In the genomic region with DNA sequence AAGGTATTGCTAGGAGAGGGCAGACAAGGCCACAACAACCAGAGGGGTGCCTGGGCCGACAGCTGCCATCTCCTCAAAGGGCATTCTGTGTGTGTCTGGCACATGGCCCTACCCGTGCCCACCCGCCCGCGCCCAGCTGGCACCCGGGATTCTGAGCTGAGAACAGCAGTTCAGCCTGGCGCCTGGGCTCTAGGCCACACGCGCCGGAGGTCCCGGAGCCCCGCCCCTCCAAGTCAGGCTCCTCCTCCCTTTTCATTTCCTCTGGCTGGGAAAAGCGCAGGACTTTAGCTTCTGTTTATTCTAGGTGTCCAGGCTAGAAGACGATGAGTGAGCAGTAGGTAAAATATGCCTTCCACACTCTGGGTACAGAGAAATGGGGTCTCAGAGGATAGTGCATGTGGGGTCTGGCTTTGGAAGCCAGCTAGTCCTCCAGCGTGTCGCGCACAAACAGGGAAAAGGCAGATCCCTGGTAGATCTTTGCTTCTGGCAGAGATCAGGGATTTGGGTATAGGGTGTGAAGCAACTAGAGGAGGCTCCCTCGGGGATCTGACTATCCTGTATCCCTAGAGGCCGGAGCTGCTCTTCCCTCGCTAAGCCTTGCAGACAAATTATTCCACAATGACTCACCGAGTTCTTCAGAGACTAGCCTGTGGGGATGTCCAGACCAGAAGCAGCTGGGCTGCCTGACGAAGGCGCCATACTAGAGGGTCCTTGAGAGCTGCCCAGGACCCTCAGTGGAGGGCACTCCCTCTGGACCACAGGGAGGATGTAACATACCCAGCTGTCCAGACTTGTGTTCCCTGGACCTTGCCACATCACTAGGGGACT, we compare ENCODE assay signal across 8 mouse cellular contexts. TPM values are rescaled to one million over a fixed set of nuclear protein-coding genes. Genes with fewer than 3 reads are reported as not detected.
A peak's percentile ranks its signal among the peaks of the same experiment; 100 is the strongest.
DNase-seq lines count a peak whose midpoint lies in the region; ATAC-seq and TF ChIP-seq lines count a peak whose summit lies in the region.

No protein-coding gene starts in this region.

- peak; percentile 59 for DNase-seq in ovary, adult 18-20 months (ENCODE audit: low spot score)
- no peak for DNase-seq in ovary, postnatal 10 days (ENCODE audit: low spot score)
- peak; percentile 68 for DNase-seq in cerebellum, adult 9-10 months
- peak; percentile 45 to 67 for DNase-seq in frontal cortex, postnatal 36 days (ENCODE audit: low spot score in 2 of 2)
- DNase-seq in left cerebral cortex, postnatal 25 days (ENCODE audit: low spot score in 2 of 2) = peak; percentile 60 to 70

- 5% methylated on average over 23 of the region's 23 CpGs for WGBS in hindbrain, embryonic 15.5 days

- intact Hi-C loops in left cerebral cortex, postnatal 25 days (cut with DNase I) = no loop called here

- H3K27ac ChIP-seq in hindbrain, embryonic 15.5 days (replicated peaks) = peak overlapping the region; percentile 67
- H3K27ac ChIP-seq in testis, adult 2 months (ENCODE audit: control insufficient read depth, insufficient read depth, low read depth, low read length) = peak overlapping the region; percentile 65

- peak overlapping the region; percentile 52 for H3K4me2 ChIP-seq in hindbrain, embryonic 15.5 days

- no peak for TF ChIP-seq CTCF in testis, adult 2 months (IDR thresholded peaks at IDR 0.05; ENCODE audit: control insufficient read depth, insufficient read depth, insufficient replicate concordance, low read depth, low read length)

- H3K36me3 ChIP-seq in hindbrain, embryonic 15.5 days = no peaks in the 10 kb centered on the region
- H3K36me3 ChIP-seq in megakaryocyte, embryonic 14.5 days (replicated peaks; ENCODE audit: low read length) = no peaks in the 10 kb centered on the region
- no peaks in the 10 kb centered on the region for H3K36me3 ChIP-seq in testis, adult 2 months (ENCODE audit: control insufficient read depth, insufficient read depth, low read length)

- TF ChIP-seq POLR2A in testis, adult 2 months (IDR thresholded peaks at IDR 0.05; ENCODE audit: control insufficient read depth, low read depth, low read length) = no peak

- H3K4me1 ChIP-seq in hindbrain, embryonic 15.5 days (replicated peaks) = peaks cover 48% of the 10 kb centered on the region
- H3K4me1 ChIP-seq in megakaryocyte, embryonic 14.5 days = peaks cover 40% of the 10 kb centered on the region
- peaks cover 43% of the 10 kb centered on the region for H3K4me1 ChIP-seq in testis, adult 2 months (ENCODE audit: control insufficient read depth, insufficient read depth, low read length)

- no peaks in the 10 kb centered on the region for H3K9me3 ChIP-seq in hindbrain, embryonic 15.5 days
- no peaks in the 10 kb centered on the region for H3K9me3 ChIP-seq in megakaryocyte, embryonic 14.5 days

- H3K27me3 ChIP-seq in hindbrain, embryonic 15.5 days = no peaks in the 10 kb centered on the region
- H3K27me3 ChIP-seq in megakaryocyte, embryonic 14.5 days (replicated peaks) = peaks cover 76% of the 10 kb centered on the region
- no peaks in the 10 kb centered on the region for H3K27me3 ChIP-seq in testis, adult 2 months (ENCODE audit: control insufficient read depth, insufficient read depth, low read length)

- H3K9ac ChIP-seq in hindbrain, embryonic 15.5 days = peak overlapping the region; percentile 26; the same call in 1 of the 2 replicates

- ATAC-seq in hindbrain, embryonic 15.5 days (ENCODE audit: low FRiP score, low read depth) = peak; percentile 70

- peak overlapping the region; percentile 15 for H3K4me3 ChIP-seq in hindbrain, embryonic 15.5 days
- H3K4me3 ChIP-seq in megakaryocyte, embryonic 14.5 days (replicated peaks) = peak overlapping the region; percentile 88
- peak overlapping the region; percentile 61 for H3K4me3 ChIP-seq in testis, adult 2 months (ENCODE audit: control insufficient read depth, low read depth, low read length)

RNA-seq across cellular contexts. Expression of gene Bcar1, which starts 2.2 kb away (rescaled TPM):
- polyA plus RNA-seq in hindbrain, embryonic 15.5 days (2015; fragmentation: Nextera tagmentation; extraction: Ambion mirVana) = 46.5 and 54.2 TPM in 2 replicates
- 10 to 100 TPM; 50.6 to 51.7 TPM for total RNA-seq in left cerebral cortex, postnatal 25 days (2021)
- polyA plus RNA-seq in megakaryocyte, embryonic 14.5 days (2012; ENCODE audit: insufficient read depth, low replicate concordance) = 1.1 and 1.5 TPM in 2 replicates
- 29.5 and 30.9 TPM in 2 replicates for polyA plus RNA-seq in testis, adult 2 months (2012; rRNA removed)

RNA-seq across cellular contexts. Expression of gene Ctrb1, which starts 55.0 kb away (rescaled TPM):
- polyA plus RNA-seq in hindbrain, embryonic 15.5 days (2015; fragmentation: Nextera tagmentation; extraction: Ambion mirVana) = 1.00 and 1.9 TPM in 2 replicates
- total RNA-seq in left cerebral cortex, postnatal 25 days (2021) = not detected
- polyA plus RNA-seq in megakaryocyte, embryonic 14.5 days (2012; ENCODE audit: insufficient read depth, low replicate concordance) = 3.6 TPM in 1 of 2 replicates, not detected in the other
- polyA plus RNA-seq in testis, adult 2 months (2012; rRNA removed) = 1.4 and 3.1 TPM in 2 replicates

Comparison
In these comparisons a context has a peak if more than half of its experiments do, and no peak if none do; other contexts are left out.
1. H3K4me3 ChIP-seq: peak in every context shown above with its lines; median percentile 88 in megakaryocyte, embryonic 14.5 days; 61 in testis, adult 2 months; 15 in hindbrain, embryonic 15.5 days.
2. RNA of gene Bcar1, which starts 2.2 kb away (polyA plus RNA-seq): 46.5 to 54.2 TPM in hindbrain, embryonic 15.5 days and 29.5 to 30.9 TPM in testis, adult 2 months; 1.1 to 1.5 TPM in megakaryocyte, embryonic 14.5 days; every median in the first group is over 10 times any median in the second.